Mouse (Mus musculus): ENCODE data around the gene Lect2. TPM values are rescaled to one million over a fixed set of nuclear protein-coding genes. Genes with fewer than 3 reads are reported as not detected.
A peak's percentile ranks its signal among the peaks of the same experiment; 100 is the strongest.

Lect2 gene
- polyA plus RNA-seq, 1 experiment = not detected

DNA sequence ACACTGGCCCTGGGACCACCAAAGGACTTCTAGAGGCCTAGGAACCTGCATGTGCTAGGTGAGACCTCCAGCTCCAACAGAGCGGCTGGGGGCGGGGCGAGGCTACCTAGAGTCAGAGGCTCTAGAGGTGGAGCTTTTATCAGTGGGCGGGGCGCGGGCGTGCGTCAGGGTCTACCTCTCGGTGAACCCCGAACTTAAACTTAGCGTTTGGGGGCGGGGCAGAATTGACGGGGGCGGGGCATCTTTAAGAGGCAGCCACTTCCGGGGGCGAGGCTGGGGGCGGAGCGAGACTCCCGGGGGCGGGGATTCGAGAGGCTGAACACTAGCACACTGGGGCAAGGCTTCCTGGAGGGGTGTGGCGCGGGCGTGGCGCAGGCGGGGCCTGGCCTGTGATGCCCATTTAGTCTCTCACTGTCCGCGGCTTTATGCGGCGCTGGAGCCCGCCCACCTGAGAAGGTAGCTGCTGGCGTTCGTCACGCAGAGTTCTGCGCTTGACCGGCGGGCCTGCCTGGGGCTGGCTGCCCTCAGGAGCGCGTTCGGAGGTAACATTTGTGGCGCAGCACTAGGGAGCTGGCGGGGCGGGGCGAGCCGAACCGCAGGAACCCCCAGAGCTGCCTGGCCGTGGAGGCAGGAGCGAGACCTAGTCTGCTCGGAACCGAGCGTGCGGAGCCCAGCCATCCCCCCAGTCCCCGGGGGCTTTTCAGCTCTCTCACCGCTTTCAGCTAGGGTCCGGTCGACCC lies 26.1 kb downstream of the Lect2 start, which contains the start of gene Fbxl21:
Gene Fbxl21 (plus strand): TSS at position 392 of the 740 bp plus-strand sequence.
- H3K9me3 ChIP-seq = no peaks in the 10 kb centered on the region
- TF ChIP-seq FLI1 (IDR thresholded peaks at IDR 0.05; ENCODE audit: low read length) (no peak), GATA1 (IDR thresholded peaks at IDR 0.05; ENCODE audit: borderline replicate concordance, low read length) (no peak)
- peak within 1 kb of the TSS; percentile 92 for H3K4me3 ChIP-seq (replicated peaks)
- peaks cover 2% of the 10 kb centered on the region for H3K27me3 ChIP-seq (replicated peaks)
- H3K36me3 ChIP-seq (replicated peaks; ENCODE audit: low read length) = no peaks in the 10 kb centered on the region
- H3K4me1 ChIP-seq = peaks cover 8% of the 10 kb centered on the region

DNA sequence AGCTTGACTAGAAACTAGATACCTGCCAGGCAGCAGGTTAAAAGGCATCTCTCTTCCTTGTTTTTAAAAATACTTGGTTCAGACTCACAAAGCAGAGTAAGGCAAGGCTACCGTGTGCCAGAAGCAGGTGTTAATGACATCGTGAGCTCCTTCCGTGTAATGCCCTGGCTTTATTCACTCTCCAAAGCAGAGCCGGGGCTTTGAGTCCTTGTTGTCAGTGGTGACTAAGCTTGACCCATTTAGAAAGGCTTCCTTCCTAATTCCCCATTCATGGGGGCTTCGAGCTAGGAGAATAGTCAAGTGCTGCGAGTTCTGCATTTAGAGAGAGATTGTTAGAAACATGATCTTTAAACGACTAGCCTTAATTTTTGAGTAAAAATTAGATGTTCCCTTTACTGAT lies 31.5 kb downstream of the Lect2 start:
- TF ChIP-seq GATA1 (IDR thresholded peaks at IDR 0.05; ENCODE audit: borderline replicate concordance, low read length) (no peak), FLI1 (IDR thresholded peaks at IDR 0.05; ENCODE audit: low read length) (no peak)
- Histone ChIP-seq H3K9me3 (no peaks in the 10 kb centered on the region), H3K27me3 (replicated peaks) (peaks cover 4% of the 10 kb centered on the region), H3K4me1 (no peaks in the 10 kb centered on the region), H3K36me3 (replicated peaks; ENCODE audit: low read length) (no peaks in the 10 kb centered on the region), H3K4me3 (replicated peaks) (no peak overlapping the region)

DNA sequence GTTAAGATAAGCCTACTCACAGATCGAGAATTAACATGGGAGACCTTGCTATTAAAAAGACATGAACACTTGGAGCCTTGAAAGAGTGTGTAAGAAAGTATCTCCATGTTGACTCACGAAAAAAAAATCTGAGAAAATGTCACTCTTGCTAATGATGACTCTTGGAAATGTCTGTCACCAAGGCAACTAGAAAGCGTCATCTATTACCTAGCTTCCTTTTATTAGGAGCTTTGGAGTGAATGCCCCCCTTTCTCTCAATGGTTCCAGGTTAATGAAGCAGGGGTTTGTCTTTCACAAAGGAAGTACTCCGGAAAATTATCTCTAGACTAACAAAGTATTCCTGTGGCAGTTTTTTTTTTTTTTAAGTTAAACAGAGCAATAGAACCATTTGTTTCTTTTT lies 32.0 kb downstream of the Lect2 start:
- peaks cover 4% of the 10 kb centered on the region for H3K27me3 ChIP-seq (replicated peaks)

GRCm38 (mm10) chr13:56513595-56513994 lies 34.7 kb downstream of the Lect2 start:
- TF ChIP-seq FLI1 (IDR thresholded peaks at IDR 0.05; ENCODE audit: low read length) = no peak
- TF ChIP-seq GATA1 (IDR thresholded peaks at IDR 0.05; ENCODE audit: borderline replicate concordance, low read length) = no peak
- H3K4me3 ChIP-seq (replicated peaks) = no peak overlapping the region
- peaks cover 4% of the 10 kb centered on the region for H3K27me3 ChIP-seq (replicated peaks)
- H3K9me3 ChIP-seq = peaks cover 4% of the 10 kb centered on the region
- no peaks in the 10 kb centered on the region for H3K36me3 ChIP-seq (replicated peaks; ENCODE audit: low read length)
- no peaks in the 10 kb centered on the region for H3K4me1 ChIP-seq

More for the DNA sequence above, 32.0 kb downstream of the Lect2 start:
- Histone ChIP-seq H3K4me3 (replicated peaks) (no peak overlapping the region), H3K9me3 (no peaks in the 10 kb centered on the region), H3K4me1 (no peaks in the 10 kb centered on the region), H3K36me3 (replicated peaks; ENCODE audit: low read length) (no peaks in the 10 kb centered on the region)
- TF ChIP-seq GATA1 (IDR thresholded peaks at IDR 0.05; ENCODE audit: borderline replicate concordance, low read length) (no peak), FLI1 (IDR thresholded peaks at IDR 0.05; ENCODE audit: low read length) (no peak)

- TF ChIP-seq GATA1 (IDR thresholded peaks at IDR 0.05; ENCODE audit: borderline replicate concordance, low read length) (no peak), FLI1 (IDR thresholded peaks at IDR 0.05; ENCODE audit: low read length) (no peak)
- Histone ChIP-seq H3K4me1 (no peaks in the 10 kb centered on the region), H3K4me3 (replicated peaks) (no peak overlapping the region), H3K27me3 (replicated peaks) (peaks cover 2% of the 10 kb centered on the region), H3K9me3 (peaks cover 18% of the 10 kb centered on the region), H3K36me3 (replicated peaks; ENCODE audit: low read length) (no peaks in the 10 kb centered on the region)
Measured at GRCm38 (mm10) chr13:56509796-56510195, 38.5 kb downstream of the Lect2 start.

- peaks cover 21% of the 10 kb centered on the region for H3K9me3 ChIP-seq
- no peaks in the 10 kb centered on the region for H3K36me3 ChIP-seq (replicated peaks; ENCODE audit: low read length)
- no peak overlapping the region for H3K4me3 ChIP-seq (replicated peaks)
- H3K27me3 ChIP-seq (replicated peaks) = peaks cover 6% of the 10 kb centered on the region
- no peak for TF ChIP-seq FLI1 (IDR thresholded peaks at IDR 0.05; ENCODE audit: low read length)
- no peak for TF ChIP-seq GATA1 (IDR thresholded peaks at IDR 0.05; ENCODE audit: borderline replicate concordance, low read length)
- no peaks in the 10 kb centered on the region for H3K4me1 ChIP-seq
Measured at GRCm38 (mm10) chr13:56506871-56507496, 41.3 kb downstream of the Lect2 start.

DNA sequence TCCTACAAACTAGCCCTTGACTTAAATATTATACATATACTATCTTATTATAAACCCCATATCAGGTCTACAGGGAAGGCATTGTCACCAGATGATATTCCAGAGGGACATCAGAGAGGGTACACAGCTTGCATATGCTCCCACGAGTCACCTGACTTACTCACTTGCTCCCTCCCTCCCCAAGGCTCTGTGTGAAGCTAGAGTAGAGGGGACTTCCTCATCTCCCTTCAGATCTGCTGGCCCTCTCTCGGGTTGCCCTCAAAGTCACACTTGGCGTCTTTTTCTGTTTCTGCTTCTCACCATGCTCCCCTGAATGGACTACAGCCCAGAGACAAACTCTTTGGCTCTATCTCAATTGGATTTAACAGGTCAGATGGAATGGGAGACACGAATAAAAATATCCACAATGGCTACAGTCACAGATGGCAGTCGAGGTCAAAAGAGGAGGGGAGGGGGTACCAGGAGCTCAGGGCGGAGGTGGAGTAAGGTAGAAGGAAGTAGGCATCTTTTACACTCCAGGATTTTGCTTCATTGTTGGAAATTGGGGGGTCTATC lies 46.4 kb downstream of the Lect2 start:
- peaks cover 22% of the 10 kb centered on the region for H3K9me3 ChIP-seq
- H3K4me1 ChIP-seq = no peaks in the 10 kb centered on the region
- TF ChIP-seq GATA1 (IDR thresholded peaks at IDR 0.05; ENCODE audit: borderline replicate concordance, low read length) = no peak
- no peak for TF ChIP-seq FLI1 (IDR thresholded peaks at IDR 0.05; ENCODE audit: low read length)
- H3K27me3 ChIP-seq (replicated peaks) = peaks cover 6% of the 10 kb centered on the region
- no peak overlapping the region for H3K4me3 ChIP-seq (replicated peaks)
- no peaks in the 10 kb centered on the region for H3K36me3 ChIP-seq (replicated peaks; ENCODE audit: low read length)

DNA sequence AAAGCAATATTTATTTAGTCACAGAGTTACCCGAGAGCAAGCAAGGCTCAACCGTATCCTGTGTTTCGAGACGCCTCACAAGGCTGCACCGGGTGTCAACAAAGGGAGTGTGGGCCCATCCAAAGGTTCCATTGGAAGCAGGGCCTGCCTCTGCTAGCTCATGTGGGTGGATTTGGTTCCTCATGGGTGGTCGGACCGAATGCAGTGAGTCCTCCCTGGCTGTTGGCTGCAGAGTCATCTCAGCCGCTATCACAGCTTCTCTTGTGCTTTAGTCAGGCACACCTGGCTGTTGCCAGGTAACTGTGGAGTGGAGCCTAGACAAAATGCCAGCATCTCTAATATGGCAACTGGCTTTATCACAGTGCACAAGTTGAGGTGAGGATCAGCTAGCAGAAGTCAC lies 47.7 kb downstream of the Lect2 start:
- Histone ChIP-seq H3K4me3 (replicated peaks) (no peak overlapping the region), H3K36me3 (replicated peaks; ENCODE audit: low read length) (no peaks in the 10 kb centered on the region), H3K4me1 (no peaks in the 10 kb centered on the region), H3K27me3 (replicated peaks) (peaks cover 6% of the 10 kb centered on the region), H3K9me3 (peaks cover 19% of the 10 kb centered on the region)
- no peak for TF ChIP-seq FLI1 (IDR thresholded peaks at IDR 0.05; ENCODE audit: low read length)
- TF ChIP-seq GATA1 (IDR thresholded peaks at IDR 0.05; ENCODE audit: borderline replicate concordance, low read length) = no peak

- no peaks in the 10 kb centered on the region for H3K4me1 ChIP-seq
- TF ChIP-seq FLI1 (IDR thresholded peaks at IDR 0.05; ENCODE audit: low read length) (no peak), GATA1 (IDR thresholded peaks at IDR 0.05; ENCODE audit: borderline replicate concordance, low read length) (no peak)
- peaks cover 16% of the 10 kb centered on the region for H3K9me3 ChIP-seq
- no peaks in the 10 kb centered on the region for H3K36me3 ChIP-seq (replicated peaks; ENCODE audit: low read length)
- no peak overlapping the region for H3K4me3 ChIP-seq (replicated peaks)
- peaks cover 6% of the 10 kb centered on the region for H3K27me3 ChIP-seq (replicated peaks)
Measured at GRCm38 (mm10) chr13:56500132-56500531, 48.2 kb downstream of the Lect2 start.

GRCm38 (mm10) chr13:56494440-56494839 lies 53.9 kb downstream of the Lect2 start:
- TF ChIP-seq GATA1 (IDR thresholded peaks at IDR 0.05; ENCODE audit: borderline replicate concordance, low read length) = no peak
- no peak for TF ChIP-seq FLI1 (IDR thresholded peaks at IDR 0.05; ENCODE audit: low read length)
- H3K36me3 ChIP-seq (replicated peaks; ENCODE audit: low read length) = no peaks in the 10 kb centered on the region
- no peaks in the 10 kb centered on the region for H3K27me3 ChIP-seq (replicated peaks)
- no peaks in the 10 kb centered on the region for H3K4me1 ChIP-seq
- peaks cover 21% of the 10 kb centered on the region for H3K9me3 ChIP-seq
- H3K4me3 ChIP-seq (replicated peaks) = no peak overlapping the region

Other genes with a start within 250 kb of the Lect2 start
- gene Gm3045, start 121.9 kb downstream of the Lect2 start, polyA plus RNA-seq (2012; ENCODE audit: insufficient read depth, low replicate concordance) = not detected in 2 replicates
- gene Slc25a48, start 110.1 kb downstream of the Lect2 start, polyA plus RNA-seq (2012; ENCODE audit: insufficient read depth, low replicate concordance) = not detected in 2 replicates
- not detected in 2 replicates for gene Il9, start 66.3 kb downstream of the Lect2 start, polyA plus RNA-seq (2012; ENCODE audit: insufficient read depth, low replicate concordance)
- gene Fbxl21, start 26.0 kb downstream of the Lect2 start, polyA plus RNA-seq (2012; ENCODE audit: insufficient read depth, low replicate concordance) = not detected in 2 replicates
- gene Tgfbi, start 61.0 kb upstream of the Lect2 start, polyA plus RNA-seq (2012; ENCODE audit: insufficient read depth, low replicate concordance) = 7.2 TPM in 1 of 2 replicates, not detected in the other
- 0.86 TPM in 1 of 2 replicates, not detected in the other for gene Smad5, start 154.5 kb upstream of the Lect2 start, polyA plus RNA-seq (2012; ENCODE audit: insufficient read depth, low replicate concordance)
- not detected in 2 replicates for gene Gm45623, start 205.3 kb upstream of the Lect2 start, polyA plus RNA-seq (2012; ENCODE audit: insufficient read depth, low replicate concordance)